Mouse (Mus musculus): ENCODE measurements at regions not wholly inside any gene's neighbourhood (a gene's known extent, or its start where the extent isn't known, plus 50 kb on each side); places are given as distances from the start of the nearest gene placed in this dataset.

DNA sequence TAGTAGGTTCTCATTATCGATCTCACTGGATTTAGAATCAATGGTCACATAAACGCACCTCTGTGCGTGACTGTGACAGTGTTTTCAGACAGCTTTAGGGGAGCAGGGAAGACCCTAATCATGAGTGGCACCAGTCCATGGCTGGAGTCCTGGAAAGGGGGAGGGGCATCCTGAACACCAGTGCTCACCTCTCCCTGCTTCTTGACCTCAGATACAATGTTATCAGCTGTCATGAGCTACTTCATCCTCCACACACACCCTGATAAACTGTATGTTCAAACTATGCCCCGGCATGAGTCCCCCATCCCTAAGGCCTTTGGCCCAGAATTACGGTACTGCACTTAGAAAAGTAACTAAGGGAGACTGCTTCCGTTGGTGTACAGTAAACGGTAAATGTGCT lies 272.2 kb upstream of the Spred2 start:
- DNase-seq (ENCODE audit: low read depth, low spot score): no peak

DNA sequence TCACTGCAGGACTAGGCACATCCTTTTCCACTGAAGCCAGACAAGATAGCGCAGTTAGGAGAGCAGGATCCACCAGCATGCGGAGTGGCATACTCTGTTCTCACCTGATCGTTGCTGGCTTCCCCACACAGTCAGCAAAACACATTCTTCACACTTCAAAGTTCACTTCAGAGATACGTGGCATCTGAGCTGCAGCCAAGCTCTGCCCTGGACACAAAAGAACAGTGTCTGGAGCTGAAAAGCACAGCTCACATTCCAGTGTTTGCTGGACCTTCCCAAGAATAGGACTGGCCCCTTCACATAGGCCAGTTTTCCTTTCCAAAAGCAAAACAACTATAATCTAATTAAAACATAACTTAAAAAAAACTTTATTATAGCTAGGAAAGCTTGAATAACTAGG lies 264.7 kb upstream of the Spred2 start:
- DNase-seq (ENCODE audit: low read depth, low spot score): no peak

GRCm38 (mm10) chr11:19666732-19667131 lies 257.4 kb upstream of the Spred2 start:
- DNase-seq (ENCODE audit: low read depth, low spot score): peak; percentile 58

DNA sequence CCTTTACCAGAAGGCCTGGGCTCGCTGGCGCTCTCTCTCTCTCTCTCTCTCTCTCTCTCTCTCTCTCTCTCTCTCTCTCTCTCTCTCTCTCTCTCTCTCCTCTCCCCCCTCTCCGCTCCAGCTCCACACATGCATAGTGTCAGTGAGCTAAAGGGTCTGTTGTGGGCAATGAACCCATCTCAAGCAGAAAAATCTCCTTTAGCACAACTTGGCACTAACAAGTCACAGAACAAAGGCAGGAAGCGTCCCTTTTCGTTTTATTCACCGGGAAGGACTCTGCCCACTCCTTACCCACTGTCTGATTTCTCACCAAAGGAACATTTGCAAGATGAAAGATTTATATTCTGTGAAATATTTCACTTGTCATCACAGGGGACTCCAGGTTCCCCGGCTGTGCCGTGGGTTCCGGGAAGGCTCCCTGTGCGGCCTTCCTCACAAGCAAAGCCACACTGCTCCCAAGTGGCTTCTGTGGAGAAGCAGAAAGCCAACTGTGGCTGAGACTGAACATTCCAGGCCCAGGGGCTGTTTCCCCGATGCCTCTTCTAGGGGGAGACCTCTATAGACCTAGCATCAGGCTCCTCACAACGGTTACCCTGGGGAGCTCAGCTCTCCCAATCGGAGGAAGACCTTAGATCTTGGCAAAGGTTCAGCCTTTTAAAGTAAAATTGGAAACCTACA lies 253.2 kb upstream of the Spred2 start:
- peak; percentile 43 for DNase-seq (ENCODE audit: low read depth, low spot score)

DNA sequence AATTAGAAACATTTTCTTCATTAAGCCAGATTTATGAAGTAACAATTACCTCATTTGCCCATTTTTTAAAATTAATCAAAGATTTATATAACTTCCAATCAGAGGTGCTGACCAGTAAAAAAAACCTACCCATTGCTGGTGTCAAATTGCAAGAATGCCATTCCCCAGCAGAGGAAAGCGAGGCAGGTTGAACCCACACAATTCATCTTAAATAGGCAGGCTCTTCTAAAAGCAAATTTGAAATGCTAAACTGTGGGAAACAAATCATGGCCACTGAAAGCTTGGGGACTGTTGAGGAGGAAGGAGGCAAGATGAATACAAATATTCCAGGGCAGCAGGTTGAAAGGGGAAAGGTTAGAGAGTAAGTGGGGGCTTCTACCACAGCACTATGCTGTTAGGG lies 251.2 kb upstream of the Spred2 start:
- DNase-seq (ENCODE audit: low read depth, low spot score): no peak

GRCm38 (mm10) chr11:19676514-19676913 lies 247.7 kb upstream of the Spred2 start:
- peak; percentile 11 for DNase-seq (ENCODE audit: low read depth, low spot score)

DNA sequence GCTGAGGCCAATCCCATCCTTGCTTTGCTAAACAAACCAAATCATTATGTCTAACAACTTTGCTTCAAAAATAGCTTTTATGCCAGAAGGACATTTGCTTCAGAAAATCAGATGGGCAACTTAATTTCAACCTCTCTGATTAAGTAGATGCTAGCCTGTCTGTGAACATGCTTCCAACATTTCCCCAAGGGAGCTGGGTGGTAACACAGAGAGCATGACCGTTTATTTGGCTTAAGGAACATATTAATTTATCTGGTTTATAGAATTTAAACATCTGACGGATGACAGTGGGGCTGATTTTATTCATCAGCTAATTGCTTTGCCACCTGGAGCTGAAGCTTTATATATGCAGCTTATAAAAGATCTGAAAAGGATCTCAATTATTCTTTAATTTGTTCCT lies 245.1 kb upstream of the Spred2 start:
- no peak for DNase-seq (ENCODE audit: low read depth, low spot score)

DNA sequence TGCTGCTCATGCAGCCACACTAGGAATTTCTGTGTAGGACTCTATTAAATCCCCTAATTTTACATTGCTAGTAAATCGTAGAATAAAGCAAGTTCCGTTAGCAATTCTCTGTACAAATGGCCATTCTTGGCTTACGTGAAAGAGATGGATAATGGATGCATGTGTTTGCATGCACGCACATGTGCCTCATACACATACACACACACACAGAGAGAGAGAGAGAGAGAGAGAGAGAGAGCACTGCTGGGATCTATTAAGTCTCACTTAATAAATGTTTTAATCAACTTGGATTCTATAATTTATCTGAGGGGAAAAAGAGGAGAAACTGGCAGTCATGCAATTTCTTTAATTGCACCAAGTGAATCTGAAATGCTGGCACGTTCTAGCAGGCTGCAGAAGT lies 244.5 kb upstream of the Spred2 start:
- no peak for DNase-seq (ENCODE audit: low read depth, low spot score)

DNA sequence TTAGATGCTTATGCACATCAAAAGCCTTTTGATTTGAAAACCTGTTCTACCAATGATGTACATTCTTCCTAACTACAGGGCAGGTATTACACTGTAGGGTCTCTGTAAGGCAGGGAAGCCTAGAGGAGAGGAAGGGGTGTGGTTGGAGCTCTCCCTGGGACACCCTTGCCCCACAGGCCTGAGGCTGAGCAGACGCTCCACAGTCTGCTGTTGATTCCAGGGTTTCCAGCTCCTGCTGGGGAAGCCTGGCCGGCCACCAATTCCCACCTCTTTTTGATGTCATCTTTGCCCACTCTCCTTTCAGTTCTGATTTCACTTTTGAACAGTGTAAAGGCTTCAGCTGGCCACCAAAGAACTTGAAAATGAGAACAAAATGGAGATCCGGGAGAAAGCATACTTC lies 223.0 kb upstream of the Spred2 start:
- DNase-seq (ENCODE audit: low read depth, low spot score): no peak

- no peak for DNase-seq (ENCODE audit: low read depth, low spot score)
Measured at GRCm38 (mm10) chr11:19708821-19709220, 215.4 kb upstream of the Spred2 start.

DNA sequence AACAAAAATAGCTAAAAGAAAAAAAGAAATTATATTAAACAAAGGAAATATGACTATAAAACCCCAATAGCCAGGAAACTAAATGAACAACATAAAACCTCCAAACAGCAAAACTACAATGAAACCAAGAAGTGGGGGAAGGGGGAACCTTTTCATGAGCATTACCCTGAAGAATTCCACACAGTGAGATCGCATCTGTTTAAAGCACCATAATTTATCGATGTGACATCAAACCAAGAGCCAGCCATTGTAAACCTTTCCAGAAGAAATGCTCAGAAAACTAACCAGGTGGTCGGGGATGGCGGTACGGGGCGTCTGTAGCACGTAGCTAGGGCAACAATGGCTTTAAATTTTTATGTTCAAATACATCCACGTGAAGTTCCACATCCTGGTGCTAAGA lies 214.8 kb upstream of the Spred2 start:
- DNase-seq (ENCODE audit: low read depth, low spot score): no peak

GRCm38 (mm10) chr11:19713091-19713490 lies 211.1 kb upstream of the Spred2 start:
- peak; percentile 53 for DNase-seq (ENCODE audit: low read depth, low spot score)

DNA sequence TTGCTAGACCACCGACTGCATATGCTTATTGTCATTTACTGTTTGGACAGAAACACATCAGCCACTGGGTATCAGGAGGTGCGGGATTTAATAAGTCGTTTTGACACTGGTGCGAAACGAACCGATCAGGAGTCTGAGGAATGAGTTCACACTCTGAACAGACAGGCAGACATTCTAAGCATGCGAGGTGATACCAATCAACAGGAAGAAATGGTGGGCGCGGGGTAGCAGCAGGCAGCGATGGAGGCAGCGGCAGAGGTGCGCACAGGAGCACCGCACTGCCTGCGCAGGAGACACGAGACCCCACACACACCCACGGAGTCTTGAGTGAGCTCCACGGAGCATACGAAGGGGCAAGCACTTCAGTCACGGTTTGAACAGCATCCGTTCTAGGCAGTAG lies 210.6 kb upstream of the Spred2 start:
- peak; percentile 17 for DNase-seq (ENCODE audit: low read depth, low spot score)

DNA sequence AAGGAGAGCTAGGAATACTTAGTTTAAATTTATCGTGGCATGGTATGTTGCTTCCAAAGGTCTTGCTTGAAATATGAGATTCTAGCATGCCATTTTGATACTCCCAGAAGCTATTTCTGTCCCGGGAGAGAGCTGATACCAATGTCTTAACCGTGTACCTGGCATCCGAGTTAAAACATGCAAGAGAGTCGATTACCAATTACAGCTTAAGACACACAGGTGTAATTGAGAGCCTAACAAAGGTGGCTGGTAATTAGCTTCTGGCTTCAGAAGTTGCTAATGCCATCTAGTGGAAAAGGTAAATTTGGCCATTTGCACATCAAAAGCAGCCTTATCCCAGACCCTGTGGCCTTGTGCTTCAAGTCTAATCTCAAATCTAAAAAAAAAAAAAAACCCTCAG lies 210.0 kb upstream of the Spred2 start:
- DNase-seq (ENCODE audit: low read depth, low spot score): peak; percentile 55

DNA sequence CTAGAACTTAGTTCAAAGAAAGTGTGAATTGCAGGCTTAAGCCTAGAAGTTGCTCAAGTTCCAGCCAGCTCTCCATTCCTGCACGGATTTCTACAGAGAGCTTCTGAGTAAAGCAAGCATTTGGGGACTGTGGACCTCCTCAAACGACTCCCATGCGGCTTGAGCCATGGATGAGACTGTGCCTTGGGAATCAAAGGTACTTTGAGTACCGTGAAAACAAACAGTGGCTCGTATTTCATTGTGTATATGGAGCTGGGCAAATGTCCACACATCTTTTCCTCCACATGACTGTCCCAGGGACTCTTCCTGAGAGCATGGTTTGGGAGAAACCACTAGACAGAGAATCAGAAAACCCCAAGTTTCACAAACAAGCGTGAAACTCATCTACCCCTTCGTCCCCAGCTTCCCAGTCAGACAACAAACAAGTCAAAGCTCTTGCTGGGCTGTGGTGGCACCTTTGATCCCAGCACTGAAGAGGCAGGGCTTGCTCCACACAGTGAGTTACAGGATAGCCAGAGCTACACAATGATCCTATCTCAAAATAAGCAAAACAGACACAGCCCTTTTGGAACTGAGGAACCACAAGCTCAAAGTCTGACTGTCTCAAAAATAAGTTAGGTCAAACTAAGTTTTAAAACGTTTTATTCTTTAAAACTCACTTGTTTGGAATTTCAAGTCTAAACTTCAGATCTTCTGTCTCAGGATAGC lies 209.1 kb upstream of the Spred2 start:
- DNase-seq (ENCODE audit: low read depth, low spot score): no peak

DNA sequence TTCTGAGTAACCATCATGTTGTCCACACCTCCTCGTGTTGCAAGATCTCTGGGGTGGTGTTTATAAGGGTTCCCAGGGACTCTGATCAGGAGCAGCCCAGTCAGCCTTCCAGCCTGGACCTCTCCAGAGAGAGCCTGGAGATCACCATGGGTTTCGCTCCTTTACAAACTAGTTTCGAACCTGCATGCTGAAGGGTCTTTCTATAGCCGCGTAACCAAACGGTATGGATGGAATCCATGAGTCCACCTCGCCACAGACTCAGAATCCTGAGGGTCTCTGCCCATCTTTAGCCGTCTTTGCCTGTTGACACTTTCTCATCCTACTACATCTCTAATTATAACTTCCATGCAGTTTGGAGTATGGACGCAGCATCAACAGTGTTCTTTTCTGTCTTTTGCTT lies 206.0 kb upstream of the Spred2 start:
- no peak for DNase-seq (ENCODE audit: low read depth, low spot score)

DNA sequence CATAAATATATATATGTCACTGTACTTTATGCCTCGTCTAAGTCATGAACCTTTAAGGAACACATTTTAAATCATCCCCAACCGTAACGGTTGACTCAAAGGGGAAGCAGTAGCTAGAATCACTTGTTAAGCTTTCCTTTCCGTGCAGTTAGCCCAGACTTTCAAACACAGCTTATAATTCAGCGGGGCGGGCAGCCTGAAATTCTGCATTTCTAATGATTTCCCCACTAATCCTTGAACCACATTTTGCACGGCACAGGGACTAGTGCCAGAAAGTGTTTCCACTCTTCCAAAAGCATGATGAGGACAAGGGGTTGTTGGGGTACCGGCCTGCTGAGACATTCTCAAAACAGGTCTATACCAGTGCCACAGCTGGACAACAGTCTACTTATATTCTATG lies 195.1 kb upstream of the Spred2 start:
- no peak for DNase-seq (ENCODE audit: low read depth, low spot score)

DNA sequence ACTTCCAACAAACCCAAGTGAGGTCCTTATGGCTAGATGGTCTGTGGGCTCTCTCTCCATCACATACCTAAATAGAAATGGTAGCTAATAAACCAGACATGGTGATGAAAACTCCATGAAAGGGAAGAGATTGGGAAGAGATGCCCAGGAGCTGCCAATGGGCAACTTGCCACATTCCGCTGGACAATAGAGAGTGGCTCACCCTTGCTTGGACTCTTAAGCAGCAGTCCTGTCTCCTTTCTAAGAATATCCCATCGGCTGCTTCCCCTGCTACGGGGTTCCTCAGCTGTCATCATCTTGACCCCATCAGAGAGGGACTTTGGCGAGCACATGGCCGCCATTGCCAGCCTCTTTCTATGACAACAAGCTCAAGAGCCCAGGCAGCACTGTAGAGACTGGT lies 193.4 kb upstream of the Spred2 start:
- no peak for DNase-seq (ENCODE audit: low read depth, low spot score)

DNA sequence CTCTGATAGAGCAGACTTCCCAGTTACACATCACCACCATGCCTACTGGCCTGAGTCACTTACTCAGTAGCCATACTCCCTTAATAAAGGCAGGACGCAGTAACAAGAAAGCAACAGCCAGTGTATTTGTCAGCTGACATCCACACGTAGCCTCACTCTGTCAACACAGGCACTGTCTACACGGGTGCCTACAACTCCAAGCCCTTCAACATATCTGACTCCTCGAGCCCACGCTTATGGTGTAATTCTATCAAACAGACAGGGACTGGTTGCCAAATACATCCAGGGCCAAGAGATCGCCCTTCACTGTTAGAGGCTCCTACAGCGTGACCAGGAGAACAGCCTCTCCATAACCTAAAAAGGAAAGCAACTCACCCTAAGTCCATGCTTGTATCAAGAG lies 188.1 kb upstream of the Spred2 start:
- no peak for DNase-seq (ENCODE audit: low read depth, low spot score)

DNA sequence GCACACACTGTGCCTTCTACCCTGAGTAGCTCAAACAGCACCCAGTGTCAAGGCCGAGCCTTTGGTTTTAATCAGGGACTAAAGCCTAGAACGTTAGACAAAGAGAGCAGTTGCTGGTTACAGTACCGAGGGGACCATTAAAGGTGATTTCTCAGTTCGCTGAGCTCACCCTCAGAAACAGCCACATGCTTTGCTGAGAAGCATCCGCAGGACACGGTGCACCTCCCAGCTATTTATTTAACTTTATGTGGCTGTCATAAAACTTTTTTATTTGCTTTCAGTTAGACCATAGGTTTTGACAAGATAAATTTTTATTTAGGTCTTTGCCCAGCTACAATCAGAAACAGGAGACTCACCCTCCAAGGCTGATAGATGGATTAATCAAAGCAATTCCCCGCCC lies 187.2 kb upstream of the Spred2 start:
- DNase-seq (ENCODE audit: low read depth, low spot score): no peak

GRCm38 (mm10) chr11:19737331-19737730 lies 186.8 kb upstream of the Spred2 start:
- DNase-seq (ENCODE audit: low read depth, low spot score): no peak

DNA sequence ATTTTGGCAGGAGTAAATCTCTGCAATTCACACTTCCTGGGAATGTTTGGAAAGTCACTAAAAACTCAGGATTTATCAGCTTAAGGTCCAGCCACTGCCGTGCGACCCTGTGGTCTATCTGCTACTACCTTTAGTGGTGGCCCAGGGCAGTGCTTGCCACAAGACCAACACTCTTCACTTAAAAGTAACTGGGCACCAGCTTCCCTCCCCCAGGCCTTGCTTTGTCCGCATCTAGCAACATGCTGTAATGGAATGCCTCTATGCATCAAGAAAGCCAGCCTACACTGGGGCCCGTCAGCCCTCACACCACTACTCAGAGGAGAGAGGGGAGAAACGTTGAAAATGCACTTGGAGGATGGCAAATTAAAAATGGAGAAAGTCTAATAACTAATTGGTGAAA lies 186.4 kb upstream of the Spred2 start:
- DNase-seq (ENCODE audit: low read depth, low spot score): no peak

DNA sequence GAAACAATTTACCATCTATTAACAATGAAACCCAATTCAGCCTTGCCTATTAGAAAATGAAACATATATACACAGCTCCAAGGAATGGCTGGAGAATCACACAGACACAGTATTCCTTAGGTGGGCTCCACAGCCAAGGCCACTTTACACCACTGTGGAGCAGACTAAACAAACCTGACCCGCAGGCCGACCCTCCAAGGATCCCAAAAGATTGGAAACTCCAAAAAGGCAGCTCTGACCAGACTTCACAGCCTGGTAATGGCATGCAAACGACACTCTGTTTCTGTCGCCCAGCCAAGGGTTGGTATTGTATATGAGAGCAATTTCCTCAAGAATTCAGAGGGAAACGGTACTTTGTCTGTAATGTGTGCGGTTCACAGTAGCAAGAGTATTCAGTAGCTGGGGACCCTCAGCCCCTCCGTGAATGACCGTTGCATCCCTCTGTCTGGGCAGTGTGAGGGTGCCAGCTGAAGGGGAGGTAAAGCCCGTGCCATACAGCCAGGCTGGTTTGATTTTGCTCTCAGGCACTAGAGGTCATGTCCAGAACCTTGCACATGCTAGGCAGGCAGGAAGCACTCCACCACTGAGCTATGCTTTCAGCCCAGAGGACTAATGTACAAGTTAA lies 184.5 kb upstream of the Spred2 start:
- DNase-seq (ENCODE audit: low read depth, low spot score): no peak
